Mouse (Mus musculus) gastrocnemius, postnatal 4 days (tissue): ENCODE data around the gene Qtrt1. TPM values are rescaled to one million over a fixed set of nuclear protein-coding genes. Genes with fewer than 3 reads are reported as not detected.
"Not testable (repeated sequence)": the region's sequence is repeated elsewhere in the genome, so short reads cannot be mapped to it uniquely, and the experiment has no call there.

Source experiments
- DNase-seq, 2 experiments: peaks; one replicate each; pipeline ENCODE4 v3.0.0; 2021 to 2022; ENCODE audit warnings: low spot score in 2 of 2, mixed read lengths in 2 of 2
- total RNA-seq, 2 experiments: library from RNA; stranded (reverse); gene quantifications; 2 replicates each; pipeline ENCODE4 v1.2.3; 2021

Gene Qtrt1
- total RNA-seq, 2 experiments from 2014 or later: 15.1 to 18.5 TPM

GRCm38 (mm10) chr9:21449710-21450109, 38.1 kb downstream of the Qtrt1 start:
- DNase-seq: no peak

DNA sequence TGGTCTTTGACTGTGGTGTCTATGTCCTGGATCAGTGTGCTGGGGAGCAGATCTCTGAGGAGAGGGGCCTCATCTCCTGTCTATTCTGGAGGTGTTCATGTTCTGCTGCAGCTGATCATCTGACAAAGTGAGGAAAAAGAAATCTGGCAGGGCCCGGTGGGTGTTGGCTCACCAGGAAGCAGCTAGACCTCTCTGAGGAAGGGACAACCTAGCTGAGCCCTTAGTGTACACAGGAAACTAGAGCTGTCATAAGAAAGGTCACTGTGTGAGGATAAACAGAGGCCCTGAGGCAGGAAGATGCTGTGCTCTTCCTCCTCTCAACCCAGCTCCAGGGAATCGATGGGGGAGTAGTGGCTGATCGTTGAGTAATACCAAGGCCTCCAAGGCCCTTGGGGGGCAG, 38.6 kb downstream of the Qtrt1 start:
- no peak for DNase-seq

GRCm38 (mm10) chr9:21451391-21451790, 39.8 kb downstream of the Qtrt1 start:
- no peak for DNase-seq

DNA sequence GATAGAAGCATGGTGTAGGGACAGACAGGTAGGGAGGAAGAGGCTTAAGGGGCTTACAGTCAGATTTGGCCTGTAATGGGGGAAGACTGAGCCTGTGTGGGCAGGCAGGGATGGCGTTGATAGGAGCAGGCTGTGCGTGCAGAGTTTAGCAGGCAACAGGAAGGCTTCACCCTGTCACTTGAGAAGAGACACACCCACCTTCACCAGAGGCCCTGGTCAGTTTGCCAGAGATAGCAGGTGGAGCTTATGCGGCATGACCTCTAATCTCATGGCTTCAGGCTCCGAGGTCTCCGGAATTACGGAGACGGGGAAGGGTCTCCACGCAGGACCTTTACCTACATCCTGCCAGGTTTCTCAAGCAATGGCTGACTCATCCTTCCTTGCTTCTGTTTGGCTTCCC, 40.2 kb downstream of the Qtrt1 start:
- no peak for DNase-seq

GRCm38 (mm10) chr9:21453003-21453402, 41.4 kb downstream of the Qtrt1 start:
- no peak for DNase-seq

- DNase-seq: no peak
These were observed 41.8 kb downstream of the Qtrt1 start for GRCm38 (mm10) chr9:21453459-21453858.

DNA sequence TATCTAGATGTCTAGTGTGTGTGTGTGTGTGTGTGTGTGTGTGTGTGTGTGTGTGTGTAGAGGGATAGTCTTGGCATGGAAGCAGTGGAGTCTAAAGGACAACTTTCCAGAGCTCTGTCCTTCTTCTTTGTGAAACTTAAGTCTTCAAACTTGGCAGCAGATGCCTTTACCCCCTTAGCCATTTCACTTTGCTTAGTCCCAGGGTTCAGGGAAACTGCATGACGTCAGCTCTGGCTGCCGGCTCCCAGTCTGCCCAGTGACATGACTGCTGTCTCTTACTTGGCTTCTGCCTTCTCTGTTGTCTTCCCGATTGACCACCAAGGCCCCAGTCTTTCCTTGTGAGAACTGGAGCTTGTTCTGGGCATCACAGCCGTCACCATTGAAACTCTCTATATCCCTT, 42.9 kb downstream of the Qtrt1 start:
- DNase-seq: no peak

DNA sequence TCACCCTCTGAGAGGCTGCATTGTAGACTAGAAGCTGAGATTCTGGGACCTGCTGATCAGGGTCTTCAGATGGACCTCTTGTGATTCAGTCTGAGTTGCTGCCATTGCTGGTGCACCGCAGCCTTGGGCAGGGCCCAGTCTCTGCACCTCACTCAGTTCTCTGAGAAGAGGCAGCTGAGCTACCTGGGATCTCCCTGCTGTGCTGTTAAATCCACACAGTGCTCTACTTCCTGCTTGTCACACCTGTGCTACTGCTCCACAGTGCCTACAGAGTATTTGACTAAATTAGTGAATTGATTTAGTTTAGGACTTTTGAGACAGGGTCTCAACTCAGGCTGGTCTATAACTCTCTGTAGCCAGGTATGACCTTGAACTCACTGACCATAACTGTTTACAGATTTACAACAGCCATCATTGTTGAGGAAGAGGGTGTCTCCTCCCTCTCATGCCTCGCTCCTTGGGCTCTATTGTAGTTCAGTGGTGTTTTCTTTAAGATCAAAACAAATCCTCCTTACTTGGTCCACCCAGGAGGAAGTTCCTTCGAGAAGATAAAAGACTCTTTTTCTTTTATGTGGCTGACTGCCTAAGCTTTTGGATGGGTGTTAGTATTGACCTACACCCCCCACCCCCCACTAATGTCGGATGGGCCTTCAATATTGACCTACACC, 43.6 kb downstream of the Qtrt1 start:
- no peak for DNase-seq

GRCm38 (mm10) chr9:21456246-21456929, 44.8 kb downstream of the Qtrt1 start:
- no peak for DNase-seq

DNA sequence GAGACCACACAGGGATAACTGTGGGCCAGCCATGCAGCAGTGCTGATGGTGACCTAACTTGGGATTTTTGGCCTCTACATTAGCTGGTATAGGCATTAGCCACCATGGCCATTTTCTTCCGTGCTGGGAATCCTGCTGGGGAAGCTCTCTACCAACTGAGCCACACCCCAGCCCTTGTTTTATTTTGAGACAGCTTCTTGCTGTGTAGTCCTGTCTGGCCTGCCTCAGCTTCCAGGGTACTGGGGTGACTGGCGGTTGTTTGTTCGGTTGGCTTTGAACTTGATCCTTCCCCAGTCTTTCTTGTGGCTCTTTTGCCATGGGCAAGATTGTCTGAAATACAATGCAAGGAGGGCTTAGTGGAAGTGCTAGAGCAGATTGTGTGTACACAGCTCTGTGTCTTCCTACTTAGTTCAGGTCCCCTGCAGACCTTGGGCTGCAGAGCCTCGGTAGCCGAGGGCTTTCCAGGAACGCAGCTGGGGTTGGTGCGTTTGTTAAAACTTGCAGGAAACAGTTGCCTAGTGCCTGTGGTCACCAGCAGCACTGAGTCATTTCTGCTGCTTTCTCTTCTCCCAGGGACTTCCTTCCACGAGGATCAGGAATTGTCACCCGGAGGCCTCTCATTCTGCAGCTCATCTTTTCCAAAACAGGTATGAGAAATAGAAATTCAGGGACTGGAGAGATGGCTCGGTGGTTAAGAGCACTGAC, 45.4 kb downstream of the Qtrt1 start:
- no peak for DNase-seq

GRCm38 (mm10) chr9:21458821-21459220, 47.2 kb downstream of the Qtrt1 start:
- no peak for DNase-seq

- DNase-seq: no peak
These were observed 48.8 kb downstream of the Qtrt1 start for GRCm38 (mm10) chr9:21460400-21460940.

- DNase-seq: peak; percentile 29 to 45
These were observed 51.5 kb downstream of the Qtrt1 start for GRCm38 (mm10) chr9:21463138-21463590.

GRCm38 (mm10) chr9:21463766-21464564, 52.3 kb downstream of the Qtrt1 start:
- DNase-seq: no peak

DNA sequence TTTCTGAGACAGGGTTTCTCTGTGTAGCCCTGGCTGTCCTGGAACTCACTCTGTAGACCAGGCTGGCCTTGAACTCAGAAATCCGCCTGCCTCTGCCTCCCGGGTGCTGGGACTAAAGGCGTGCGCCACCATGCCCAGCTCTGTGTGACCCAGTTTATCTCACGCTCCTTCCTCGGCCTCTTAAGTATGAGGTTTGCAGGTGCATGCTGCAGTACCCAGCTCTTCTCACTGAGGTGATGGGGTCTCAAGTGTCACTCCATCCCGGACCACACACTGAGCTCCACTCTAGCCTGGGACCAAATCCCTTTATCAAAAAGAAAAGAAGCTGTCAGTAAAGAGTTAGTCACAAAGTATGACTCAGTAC, 52.9 kb downstream of the Qtrt1 start:
- DNase-seq: not testable (repeated sequence)

- DNase-seq: no peak
These were observed 57.7 kb downstream of the Qtrt1 start for GRCm38 (mm10) chr9:21469032-21470024.
